Mouse (Mus musculus): ENCODE data around the gene Entpd7. TPM values are rescaled to one million over a fixed set of nuclear protein-coding genes. Genes with fewer than 3 reads are reported as not detected.
A peak's percentile ranks its signal among the peaks of the same experiment; 100 is the strongest.

The Entpd7 gene
- total RNA-seq, 1 experiment = 11.4 TPM

- Histone ChIP-seq H3K27ac (ENCODE audit: insufficient read depth, low read depth, low read length, poor library complexity, severe bottlenecking) (peak within 1 kb of the TSS; percentile 96), H3K4me1 (ENCODE audit: control insufficient read depth in 2 of 2, insufficient read depth in 2 of 2, low read length in 2 of 2, poor library complexity in 1 of 2) (peaks cover 2 to 8% of the 10 kb centered on the region in 2 experiments; a peak in 2 of 4 replicates), H3K36me3 (ENCODE audit: control insufficient read depth, insufficient read depth, low read length, poor library complexity, severe bottlenecking) (no peaks in the 10 kb centered on the region; the same call in 1 of the 2 replicates), H3K9ac (ENCODE audit: insufficient read depth, low read depth, low read length, poor library complexity, severe bottlenecking) (peak within 1 kb of the TSS; percentile 96), H3K9me3 (ENCODE audit: control insufficient read depth, insufficient read depth, low read depth, low read length) (no peaks in the 10 kb centered on the region), H3K4me3 (ENCODE audit: insufficient read depth in 1 of 2, low read depth in 1 of 2, low read length in 2 of 2, poor library complexity in 1 of 2, severe bottlenecking in 1 of 2) (peak within 1 kb of the TSS; percentile 93 to 99)
- peak; percentile 100 for DNase-seq (ENCODE audit: low read depth, low spot score)
- TF ChIP-seq MAFK (IDR thresholded peaks at IDR 0.05; ENCODE audit: insufficient read depth, low read depth, low read length) = no peak
- no peak for TF ChIP-seq ZC3H11A (IDR thresholded peaks at IDR 0.05; ENCODE audit: borderline replicate concordance, low read depth, low read length)
- peak; percentile 4; the same call in 1 of the 2 replicates for TF ChIP-seq HCFC1 (IDR thresholded peaks at IDR 0.05; ENCODE audit: borderline replicate concordance, insufficient read depth, low read length)
- peak; percentile 75 for TF ChIP-seq CHD2 (IDR thresholded peaks at IDR 0.05; ENCODE audit: low read depth, low read length)
- no peak for TF ChIP-seq ZNF384 (IDR thresholded peaks at IDR 0.05; ENCODE audit: low read depth, low read length)
- in situ Hi-C loops (cut with MboI; ENCODE audit: low sequenced_read_pairs in 2 of 2, unreplicated experiment in 2 of 2) = no loop called here
Observed at GRCm38 (mm10) chr19:43674730-43675524, 14.5 kb upstream of the Entpd7 start, which contains the start of gene Slc25a28. Slc25a28 (minus strand) TSS chr19:43674881.

- in situ Hi-C loops (cut with MboI; ENCODE audit: low sequenced_read_pairs in 2 of 2, unreplicated experiment in 2 of 2) = no loop called here
- peaks cover 2 to 8% of the 10 kb centered on the region in 2 experiments; a peak in 2 of 4 replicates for H3K4me1 ChIP-seq (ENCODE audit: control insufficient read depth in 2 of 2, insufficient read depth in 2 of 2, low read length in 2 of 2, poor library complexity in 1 of 2)
- H3K9ac ChIP-seq (ENCODE audit: insufficient read depth, low read depth, low read length, poor library complexity, severe bottlenecking) = peak overlapping the region; percentile 96
- TF ChIP-seq ZNF384 (IDR thresholded peaks at IDR 0.05; ENCODE audit: low read depth, low read length) (no peak), CHD2 (IDR thresholded peaks at IDR 0.05; ENCODE audit: low read depth, low read length) (no peak), MAFK (IDR thresholded peaks at IDR 0.05; ENCODE audit: insufficient read depth, low read depth, low read length) (no peak), ZC3H11A (IDR thresholded peaks at IDR 0.05; ENCODE audit: borderline replicate concordance, low read depth, low read length) (no peak), HCFC1 (IDR thresholded peaks at IDR 0.05; ENCODE audit: borderline replicate concordance, insufficient read depth, low read length) (no peak)
- H3K9me3 ChIP-seq (ENCODE audit: control insufficient read depth, insufficient read depth, low read depth, low read length) = no peaks in the 10 kb centered on the region
- no peak for DNase-seq (ENCODE audit: low read depth, low spot score)
- no peaks in the 10 kb centered on the region; the same call in 1 of the 2 replicates for H3K36me3 ChIP-seq (ENCODE audit: control insufficient read depth, insufficient read depth, low read length, poor library complexity, severe bottlenecking)
- H3K4me3 ChIP-seq (ENCODE audit: insufficient read depth in 1 of 2, low read depth in 1 of 2, low read length in 2 of 2, poor library complexity in 1 of 2, severe bottlenecking in 1 of 2) = peak overlapping the region; percentile 86 to 99
- peak overlapping the region; percentile 96 for H3K27ac ChIP-seq (ENCODE audit: insufficient read depth, low read depth, low read length, poor library complexity, severe bottlenecking)
Observed at GRCm38 (mm10) chr19:43675525-43676400, 13.7 kb upstream of the Entpd7 start.

GRCm38 (mm10) chr19:43678467-43679003 lies 10.9 kb upstream of the Entpd7 start:
- H3K4me1 ChIP-seq (ENCODE audit: control insufficient read depth in 2 of 2, insufficient read depth in 2 of 2, low read length in 2 of 2, poor library complexity in 1 of 2) = peaks cover 1 to 2% of the 10 kb centered on the region in 2 experiments; a peak in 2 of 4 replicates
- no peaks in the 10 kb centered on the region for H3K9me3 ChIP-seq (ENCODE audit: control insufficient read depth, insufficient read depth, low read depth, low read length)
- no peak overlapping the region for H3K9ac ChIP-seq (ENCODE audit: insufficient read depth, low read depth, low read length, poor library complexity, severe bottlenecking)
- H3K4me3 ChIP-seq (ENCODE audit: insufficient read depth in 1 of 2, low read depth in 1 of 2, low read length in 2 of 2, poor library complexity in 1 of 2, severe bottlenecking in 1 of 2) = no peak overlapping the region
- no peak for DNase-seq (ENCODE audit: low read depth, low spot score)
- no peak overlapping the region for H3K27ac ChIP-seq (ENCODE audit: insufficient read depth, low read depth, low read length, poor library complexity, severe bottlenecking)
- in situ Hi-C loops (cut with MboI; ENCODE audit: low sequenced_read_pairs in 2 of 2, unreplicated experiment in 2 of 2) = no loop called here
- no peak for TF ChIP-seq ZNF384 (IDR thresholded peaks at IDR 0.05; ENCODE audit: low read depth, low read length)
- TF ChIP-seq MAFK (IDR thresholded peaks at IDR 0.05; ENCODE audit: insufficient read depth, low read depth, low read length) = no peak
- no peak for TF ChIP-seq HCFC1 (IDR thresholded peaks at IDR 0.05; ENCODE audit: borderline replicate concordance, insufficient read depth, low read length)
- no peak for TF ChIP-seq CHD2 (IDR thresholded peaks at IDR 0.05; ENCODE audit: low read depth, low read length)
- TF ChIP-seq ZC3H11A (IDR thresholded peaks at IDR 0.05; ENCODE audit: borderline replicate concordance, low read depth, low read length) = no peak
- no peaks in the 10 kb centered on the region for H3K36me3 ChIP-seq (ENCODE audit: control insufficient read depth, insufficient read depth, low read length, poor library complexity, severe bottlenecking)

GRCm38 (mm10) chr19:43679474-43679981 lies 9.9 kb upstream of the Entpd7 start:
- H3K4me1 ChIP-seq (ENCODE audit: control insufficient read depth in 2 of 2, insufficient read depth in 2 of 2, low read length in 2 of 2, poor library complexity in 1 of 2) = peaks cover 0 to 2% of the 10 kb centered on the region in 2 experiments; a peak in 1 of 4 replicates
- H3K27ac ChIP-seq (ENCODE audit: insufficient read depth, low read depth, low read length, poor library complexity, severe bottlenecking) = no peak overlapping the region
- no peaks in the 10 kb centered on the region for H3K36me3 ChIP-seq (ENCODE audit: control insufficient read depth, insufficient read depth, low read length, poor library complexity, severe bottlenecking)
- in situ Hi-C loops (cut with MboI; ENCODE audit: low sequenced_read_pairs in 2 of 2, unreplicated experiment in 2 of 2) = no loop called here
- no peak for TF ChIP-seq CHD2 (IDR thresholded peaks at IDR 0.05; ENCODE audit: low read depth, low read length)
- no peak for TF ChIP-seq HCFC1 (IDR thresholded peaks at IDR 0.05; ENCODE audit: borderline replicate concordance, insufficient read depth, low read length)
- no peak for TF ChIP-seq MAFK (IDR thresholded peaks at IDR 0.05; ENCODE audit: insufficient read depth, low read depth, low read length)
- TF ChIP-seq ZNF384 (IDR thresholded peaks at IDR 0.05; ENCODE audit: low read depth, low read length) = no peak
- TF ChIP-seq ZC3H11A (IDR thresholded peaks at IDR 0.05; ENCODE audit: borderline replicate concordance, low read depth, low read length) = no peak
- no peak overlapping the region for H3K9ac ChIP-seq (ENCODE audit: insufficient read depth, low read depth, low read length, poor library complexity, severe bottlenecking)
- no peak overlapping the region for H3K4me3 ChIP-seq (ENCODE audit: insufficient read depth in 1 of 2, low read depth in 1 of 2, low read length in 2 of 2, poor library complexity in 1 of 2, severe bottlenecking in 1 of 2)
- H3K9me3 ChIP-seq (ENCODE audit: control insufficient read depth, insufficient read depth, low read depth, low read length) = no peaks in the 10 kb centered on the region
- no peak for DNase-seq (ENCODE audit: low read depth, low spot score)
